Mouse (Mus musculus) embryonic facial prominence, embryonic 11.5 days (tissue): ENCODE measurements around the gene Tbkbp1. TPM values are rescaled to one million over a fixed set of nuclear protein-coding genes. Genes with fewer than 3 reads are reported as not detected.

Source experiments
- ATAC-seq: fragments of 200-750 bp; cut with Nextera tagmentation; replicated peaks from 2 replicates; pipeline ENCODE4 v1.8.0; 2017; ENCODE audit warnings: low read depth; ENCODE audit not compliant: insufficient number of reproducible peaks, low FRiP score, low TSS enrichment
- DNase-seq: peaks from one replicate; pipeline ENCODE4 v3.0.0-alpha.2; 2015; ENCODE audit warnings: low spot score
- H3K27ac ChIP-seq: fragments of 300-500 bp; sonication (generic); replicated peaks from 2 replicates; pipeline ENCODE4 v1.5.1; 2014; ENCODE audit warnings: mild to moderate bottlenecking, low read depth, low read length, control low read depth
- H3K27me3 ChIP-seq: fragments of 300-500 bp; sonication (generic); 2 replicates; pipeline ENCODE4 v1.6.1; 2014; ENCODE audit warnings: mild to moderate bottlenecking, low read length, moderate library complexity, mixed read lengths; ENCODE audit not compliant: control insufficient read depth, insufficient read depth
- H3K36me3 ChIP-seq: fragments of 300-500 bp; sonication (generic); replicated peaks from 2 replicates; pipeline ENCODE4 v1.6.1; 2014; ENCODE audit warnings: low read depth, mild to moderate bottlenecking, low read length, moderate library complexity, mixed read lengths; ENCODE audit not compliant: control insufficient read depth, insufficient read depth
- H3K4me1 ChIP-seq: fragments of 300-500 bp; sonication (generic); 2 replicates; pipeline ENCODE4 v1.6.1; 2014; ENCODE audit warnings: low read length, mixed read lengths; ENCODE audit not compliant: control insufficient read depth, insufficient read depth
- H3K4me2 ChIP-seq: fragments of 300-500 bp; sonication (generic); 2 replicates; pipeline ENCODE4 v1.6.1; 2014; ENCODE audit warnings: low read depth, mild to moderate bottlenecking, control low read depth, low read length, moderate library complexity
- H3K4me3 ChIP-seq: fragments of 300-500 bp; sonication (generic); 2 replicates; pipeline ENCODE4 v1.5.1; 2014; ENCODE audit warnings: low read depth, low read length, control low read depth
- H3K9ac ChIP-seq: fragments of 300-500 bp; sonication (generic); replicated peaks from 2 replicates; pipeline ENCODE4 v1.6.1; 2014; ENCODE audit warnings: mild to moderate bottlenecking, control low read depth, low read length
- H3K9me3 ChIP-seq: fragments of 300-500 bp; sonication (generic); replicated peaks from 2 replicates; pipeline ENCODE4 v1.6.1; 2016; ENCODE audit warnings: mild to moderate bottlenecking, low read length, inconsistent platforms, mixed read lengths; ENCODE audit not compliant: control insufficient read depth
- WGBS: fragments of 180-500 bp; shearing (Covaris S2); extraction: QIAGEN DNeasy Blood & Tissue Kit; methylation state at CpG from one replicate; pipeline ENCODE4 v1.1.7; 2014; 5-methylcytosine and 5-hydroxymethylcytosine counted together
- polyA plus RNA-seq: library from polyadenylated mRNA; unstranded; fragments of >200 nt; fragmentation: Nextera tagmentation; extraction: Ambion mirVana; gene quantifications from 2 replicates; pipeline ENCODE4 v1.2.1, GENCODE M21; 2014

The Tbkbp1 gene
- 3.3 and 4.8 TPM in 2 replicates for polyA plus RNA-seq

- under 1% methylated on average over 26 of the region's 64 CpGs for WGBS
- no peaks in the 10 kb centered on the region for H3K27me3 ChIP-seq
- H3K36me3 ChIP-seq = no peaks in the 10 kb centered on the region; the same call in 1 of the 2 replicates
- peak within 1 kb of the TSS; percentile 75 for H3K4me3 ChIP-seq
- no peaks in the 10 kb centered on the region for H3K9me3 ChIP-seq
- H3K9ac ChIP-seq = peak within 1 kb of the TSS; percentile 79
- H3K4me2 ChIP-seq = peak within 1 kb of the TSS; percentile 92
- H3K4me1 ChIP-seq = peaks cover 7% of the 10 kb centered on the region
- DNase-seq (peak; percentile 46), ATAC-seq (peak; percentile 31)
- peak within 1 kb of the TSS; percentile 84 for H3K27ac ChIP-seq
These were observed at the start of gene Tbkbp1 for GRCm38 (mm10) chr11:97151343-97151801. Tbkbp1 (minus strand) TSS chr11:97151495.

GRCm38 (mm10) chr11:97199519-97199918 lies 48.2 kb upstream of the Tbkbp1 start:
- Histone ChIP-seq H3K4me3 (no peak overlapping the region), H3K4me1 (no peaks in the 10 kb centered on the region), H3K27ac (no peak overlapping the region), H3K36me3 (no peaks in the 10 kb centered on the region), H3K27me3 (no peaks in the 10 kb centered on the region), H3K9me3 (no peaks in the 10 kb centered on the region), H3K4me2 (no peak overlapping the region), H3K9ac (no peak overlapping the region)
- ATAC-seq = no peak
- 90% methylated on average over 6 of the region's 6 CpGs for WGBS
- DNase-seq = no peak

GRCm38 (mm10) chr11:97198601-97199000 lies 47.3 kb upstream of the Tbkbp1 start:
- 22% methylated on average over 5 of the region's 5 CpGs for WGBS
- no peaks in the 10 kb centered on the region for H3K27me3 ChIP-seq
- H3K4me3 ChIP-seq = no peak overlapping the region
- no peak overlapping the region for H3K4me2 ChIP-seq
- H3K36me3 ChIP-seq = no peaks in the 10 kb centered on the region
- no peak for ATAC-seq
- H3K9me3 ChIP-seq = no peaks in the 10 kb centered on the region
- H3K9ac ChIP-seq = no peak overlapping the region
- peak; percentile 69 for DNase-seq
- H3K4me1 ChIP-seq = no peaks in the 10 kb centered on the region
- no peak overlapping the region for H3K27ac ChIP-seq

- no peak for DNase-seq
- 79% methylated on average over 8 of the region's 8 CpGs for WGBS
- Histone ChIP-seq H3K36me3 (no peaks in the 10 kb centered on the region), H3K9ac (no peak overlapping the region), H3K4me1 (no peaks in the 10 kb centered on the region), H3K9me3 (no peaks in the 10 kb centered on the region), H3K27ac (no peak overlapping the region), H3K27me3 (no peaks in the 10 kb centered on the region), H3K4me3 (no peak overlapping the region), H3K4me2 (no peak overlapping the region)
- ATAC-seq = no peak
These were observed 45.7 kb upstream of the Tbkbp1 start for GRCm38 (mm10) chr11:97197021-97197420.

- Histone ChIP-seq H3K36me3 (no peaks in the 10 kb centered on the region), H3K9me3 (no peaks in the 10 kb centered on the region), H3K27ac (no peak overlapping the region), H3K27me3 (no peaks in the 10 kb centered on the region), H3K4me2 (no peak overlapping the region), H3K4me1 (no peaks in the 10 kb centered on the region), H3K4me3 (no peak overlapping the region), H3K9ac (no peak overlapping the region)
- ATAC-seq (no peak), DNase-seq (no peak)
- WGBS = 71% methylated on average over 12 of the region's 12 CpGs
These were observed 45.2 kb upstream of the Tbkbp1 start for GRCm38 (mm10) chr11:97196541-97196940.

GRCm38 (mm10) chr11:97192621-97192951 lies 41.3 kb upstream of the Tbkbp1 start:
- Histone ChIP-seq H3K9me3 (no peaks in the 10 kb centered on the region), H3K9ac (no peak overlapping the region), H3K4me3 (no peak overlapping the region), H3K4me1 (no peaks in the 10 kb centered on the region), H3K27ac (no peak overlapping the region), H3K27me3 (no peaks in the 10 kb centered on the region), H3K36me3 (no peaks in the 10 kb centered on the region), H3K4me2 (no peak overlapping the region)
- no peak for DNase-seq
- no peak for ATAC-seq

GRCm38 (mm10) chr11:97191915-97192620 lies 40.8 kb upstream of the Tbkbp1 start:
- no peak for DNase-seq
- no peak for ATAC-seq
- 74% methylated on average over 6 of the region's 6 CpGs for WGBS
- H3K9me3 ChIP-seq = no peaks in the 10 kb centered on the region
- H3K27me3 ChIP-seq = no peaks in the 10 kb centered on the region
- no peaks in the 10 kb centered on the region for H3K36me3 ChIP-seq
- H3K4me2 ChIP-seq = no peak overlapping the region
- no peak overlapping the region for H3K9ac ChIP-seq
- H3K27ac ChIP-seq = no peak overlapping the region
- no peaks in the 10 kb centered on the region for H3K4me1 ChIP-seq
- no peak overlapping the region for H3K4me3 ChIP-seq

- Histone ChIP-seq H3K4me1 (no peaks in the 10 kb centered on the region), H3K9ac (no peak overlapping the region), H3K27ac (no peak overlapping the region), H3K36me3 (no peaks in the 10 kb centered on the region), H3K4me3 (no peak overlapping the region), H3K4me2 (no peak overlapping the region), H3K9me3 (no peaks in the 10 kb centered on the region), H3K27me3 (no peaks in the 10 kb centered on the region)
- WGBS = 91% methylated on average over 6 of the region's 6 CpGs
- no peak for ATAC-seq
- no peak for DNase-seq
These were observed 39.7 kb upstream of the Tbkbp1 start for GRCm38 (mm10) chr11:97190992-97191391.
